Mouse (Mus musculus) liver, adult (tissue): ENCODE data around the gene Comtd1.
A peak's percentile ranks its signal among the peaks of the same experiment; 100 is the strongest.

ENCODE experiments used
- GATA4 ChIP-seq: IDR thresholded peaks from 2 replicates; pipeline ENCODE4 v1.6.1; 2014; ENCODE audit warnings: mild to moderate bottlenecking, low read length; ENCODE audit not compliant: insufficient replicate concordance

Gene Comtd1

GRCm38 (mm10) chr14:21848166-21849154, at the start of gene Comtd1:
TSS of gene Comtd1 (minus strand) at chr14:21848977.
- peak; percentile 60; the same call in 1 of the 2 replicates for TF ChIP-seq GATA4

DNA sequence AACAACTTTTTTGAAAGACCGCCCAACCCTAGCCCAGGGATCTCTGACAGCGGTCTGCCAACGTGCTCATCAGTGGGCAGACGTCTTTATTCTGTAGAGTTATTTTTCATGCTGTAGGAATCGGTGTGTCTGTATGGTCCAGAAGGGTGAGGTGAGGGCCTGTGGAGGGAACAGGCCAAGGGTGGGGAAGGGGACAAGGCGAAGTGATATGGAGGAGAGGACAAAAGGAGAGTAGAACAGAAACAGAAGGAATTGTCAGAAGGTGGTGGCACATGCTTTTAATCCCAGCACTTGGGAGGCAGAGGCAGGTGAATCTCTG, 43.5 kb upstream of the Comtd1 start:
- TF ChIP-seq GATA4 = no peak

DNA sequence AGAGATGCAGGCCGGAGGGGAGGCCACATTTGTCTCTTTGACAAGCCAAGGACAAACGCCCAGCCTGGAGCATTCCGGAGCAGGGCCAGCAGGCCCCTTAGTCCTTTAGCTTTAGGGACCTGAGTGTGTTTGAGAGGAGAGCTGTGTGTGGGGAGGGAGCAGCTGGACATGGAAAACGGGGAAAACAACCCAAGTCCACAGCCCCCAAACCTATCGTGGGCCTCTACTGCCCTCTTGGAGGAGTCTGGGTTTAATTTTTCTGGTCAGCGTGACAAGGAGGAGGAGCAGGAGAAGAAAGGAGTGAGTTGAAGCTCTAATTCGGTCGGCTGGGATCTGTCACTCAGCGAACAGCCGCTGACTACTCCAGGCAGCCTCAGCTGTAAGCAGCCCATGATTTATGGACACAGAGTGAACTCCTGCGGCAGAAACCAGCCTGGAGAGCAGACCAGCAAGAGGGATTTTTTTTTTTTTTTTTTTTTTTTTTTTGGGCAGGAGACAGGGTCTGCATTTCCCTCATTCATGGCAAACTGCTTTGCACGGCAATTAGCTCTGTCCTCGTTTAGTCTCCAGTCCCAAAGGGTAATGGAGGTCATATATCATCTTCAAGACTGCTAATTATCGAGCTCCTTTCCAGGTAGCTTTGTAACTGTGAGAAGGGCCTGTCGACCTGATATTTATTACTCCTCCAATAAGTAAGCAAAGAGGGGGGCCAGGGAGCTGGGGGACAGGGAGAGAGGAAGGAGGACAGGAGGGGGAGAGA, 43.0 kb upstream of the Comtd1 start:
- TF ChIP-seq GATA4 = no peak

GRCm38 (mm10) chr14:21890430-21890829, 41.7 kb upstream of the Comtd1 start:
- no peak for TF ChIP-seq GATA4

- no peak for TF ChIP-seq GATA4
Measured at GRCm38 (mm10) chr14:21866816-21867215, 18.0 kb upstream of the Comtd1 start.

DNA sequence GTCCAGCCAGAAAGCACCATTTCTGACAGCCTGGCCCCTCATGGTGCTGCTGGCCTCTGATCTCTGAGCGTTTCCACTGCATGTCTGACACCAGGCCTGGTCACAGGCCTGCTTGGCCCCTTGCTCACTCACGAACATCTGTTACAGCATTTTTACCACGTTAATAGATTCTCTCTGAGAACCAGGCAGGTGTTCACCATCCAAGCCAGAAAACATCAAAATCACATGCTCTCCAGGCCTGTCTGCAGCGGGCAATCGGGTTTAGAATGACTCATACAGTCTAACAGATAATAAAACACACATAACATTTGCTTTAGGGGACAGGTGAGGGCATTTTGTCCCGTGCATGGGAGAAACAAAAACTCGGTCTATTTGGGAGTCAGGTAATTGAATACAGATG, 17.5 kb upstream of the Comtd1 start:
- no peak for TF ChIP-seq GATA4

GRCm38 (mm10) chr14:21856886-21857285, 8.1 kb upstream of the Comtd1 start:
- no peak for TF ChIP-seq GATA4

GRCm38 (mm10) chr14:21855961-21856360, 7.2 kb upstream of the Comtd1 start:
- no peak for TF ChIP-seq GATA4

DNA sequence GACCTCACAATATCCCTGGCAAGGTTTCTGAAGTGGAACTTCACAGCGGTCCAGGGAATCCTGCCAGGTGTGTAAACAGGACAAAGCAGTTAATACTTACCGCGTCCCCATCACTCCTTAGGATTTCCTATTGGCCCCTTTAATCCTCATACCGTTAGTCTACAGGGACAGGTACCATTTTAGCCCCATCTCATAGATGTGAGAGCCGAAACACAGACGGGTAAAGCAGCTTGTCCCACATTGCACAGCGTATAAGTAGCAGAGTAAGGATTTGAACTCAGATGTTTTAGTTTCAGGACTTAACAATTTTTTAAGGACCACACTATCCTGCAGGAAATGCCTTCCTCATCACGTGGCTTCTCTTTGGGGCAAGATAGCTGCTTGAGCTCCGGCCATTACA, 5.5 kb upstream of the Comtd1 start:
- no peak; the same call in 1 of the 2 replicates for TF ChIP-seq GATA4

DNA sequence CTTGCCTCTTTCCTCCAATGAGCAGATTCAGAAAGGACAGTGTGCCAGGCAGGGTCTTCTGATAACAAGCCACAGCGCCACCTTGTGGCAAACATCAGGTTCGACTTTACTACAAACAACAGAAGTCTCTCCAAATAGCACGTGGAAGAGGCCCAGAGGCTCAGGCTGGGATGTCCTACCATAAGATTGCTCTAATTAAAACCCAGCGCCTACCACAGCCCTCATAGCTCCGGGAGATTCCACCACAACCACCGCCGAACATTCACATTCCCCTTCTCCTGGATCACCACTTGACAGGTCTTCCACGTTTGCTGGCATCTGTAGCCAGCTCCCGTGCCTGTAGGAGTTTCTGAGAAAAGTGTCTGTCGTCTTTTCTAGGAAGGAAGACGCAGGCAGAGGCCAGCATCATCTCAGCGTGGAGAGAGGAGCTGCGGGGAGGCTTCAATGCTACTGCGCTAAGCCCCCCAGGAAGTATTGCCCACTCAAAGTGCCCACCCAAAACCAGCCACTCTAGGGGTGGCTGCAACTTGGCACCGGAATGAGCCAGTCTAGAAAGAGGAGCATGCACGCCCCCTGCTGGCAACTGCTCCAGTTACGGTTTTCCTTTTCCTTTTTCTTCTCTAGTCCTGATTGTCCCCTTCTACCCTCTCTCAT, 4.8 kb upstream of the Comtd1 start:
- TF ChIP-seq GATA4 = no peak

DNA sequence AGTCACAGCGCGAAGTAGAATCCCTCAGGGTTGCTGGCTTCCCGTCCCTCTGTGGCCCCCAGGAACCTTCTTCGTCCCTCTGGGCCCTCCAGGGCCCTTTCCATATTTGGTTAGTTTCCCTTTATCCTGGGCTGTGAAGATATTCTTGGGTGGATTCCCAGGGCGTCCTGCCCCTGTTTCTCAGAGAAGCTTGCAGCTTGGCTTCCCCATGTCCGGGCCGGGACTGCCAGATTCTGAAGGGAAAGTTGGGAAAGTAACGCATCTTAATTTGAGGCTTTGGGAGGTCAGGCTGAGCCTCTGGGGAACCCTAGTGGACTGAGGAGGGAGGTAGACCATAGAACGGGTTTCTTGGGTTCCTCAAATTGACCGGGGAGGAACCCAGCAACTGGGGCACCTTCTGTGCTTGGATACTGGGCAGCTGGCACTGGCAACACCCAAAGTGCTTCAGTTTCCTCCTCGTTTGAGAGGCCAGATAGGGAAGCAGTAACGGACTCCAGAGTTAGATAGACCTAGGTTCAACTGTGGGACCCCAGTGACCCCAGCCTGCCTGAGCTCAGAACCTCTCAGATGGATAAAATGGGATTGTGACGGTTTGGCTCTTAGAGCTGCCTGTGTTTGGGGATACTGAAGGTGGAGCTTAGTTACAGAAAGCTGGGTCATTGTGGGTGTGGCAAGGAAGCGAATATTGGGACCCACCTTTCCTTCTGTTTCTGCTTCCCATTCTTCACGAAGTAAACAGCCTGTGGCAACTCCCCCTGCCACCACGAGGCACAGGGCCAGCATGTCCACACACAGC, 3.4 kb upstream of the Comtd1 start:
- TF ChIP-seq GATA4 = no peak

GRCm38 (mm10) chr14:21850419-21851127, 1.8 kb upstream of the Comtd1 start:
- TF ChIP-seq GATA4 = no peak

- TF ChIP-seq GATA4 = no peak
Measured at GRCm38 (mm10) chr14:21849524-21850418, 994 bp upstream of the Comtd1 start.
